Mouse (Mus musculus): ENCODE results near the gene Fam151a.
A peak's percentile ranks its signal among the peaks of the same experiment; 100 is the strongest.

Fam151a gene

DNA sequence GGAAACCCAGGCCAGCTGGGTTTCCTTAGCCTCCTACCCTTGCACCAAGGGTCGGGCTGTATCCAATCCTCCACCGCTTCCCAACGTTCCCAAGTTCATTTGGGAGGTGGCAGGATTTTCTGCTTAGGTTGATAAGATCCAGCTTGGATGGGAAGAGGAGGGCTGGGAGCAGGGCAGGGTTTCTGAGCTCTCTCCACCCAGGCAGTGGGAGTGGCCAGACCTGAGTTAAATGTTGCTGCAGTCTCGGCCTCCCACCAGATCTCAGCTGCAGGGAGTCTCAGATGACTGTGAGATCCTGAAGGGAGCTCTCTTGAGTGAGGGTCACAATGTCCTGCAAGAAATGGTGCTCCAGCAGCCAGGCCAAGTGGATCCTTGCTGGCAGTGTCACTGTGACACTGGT is at the start of gene Fam151a:
Gene Fam151a, plus strand, starts transcription at position 254 of the 400 bp plus-strand sequence.
- no peaks in the 10 kb centered on the region for H3K9me3 ChIP-seq (ENCODE audit: low read length)
- H3K4me1 ChIP-seq (replicated peaks; ENCODE audit: low read depth, low read length) = no peaks in the 10 kb centered on the region

DNA sequence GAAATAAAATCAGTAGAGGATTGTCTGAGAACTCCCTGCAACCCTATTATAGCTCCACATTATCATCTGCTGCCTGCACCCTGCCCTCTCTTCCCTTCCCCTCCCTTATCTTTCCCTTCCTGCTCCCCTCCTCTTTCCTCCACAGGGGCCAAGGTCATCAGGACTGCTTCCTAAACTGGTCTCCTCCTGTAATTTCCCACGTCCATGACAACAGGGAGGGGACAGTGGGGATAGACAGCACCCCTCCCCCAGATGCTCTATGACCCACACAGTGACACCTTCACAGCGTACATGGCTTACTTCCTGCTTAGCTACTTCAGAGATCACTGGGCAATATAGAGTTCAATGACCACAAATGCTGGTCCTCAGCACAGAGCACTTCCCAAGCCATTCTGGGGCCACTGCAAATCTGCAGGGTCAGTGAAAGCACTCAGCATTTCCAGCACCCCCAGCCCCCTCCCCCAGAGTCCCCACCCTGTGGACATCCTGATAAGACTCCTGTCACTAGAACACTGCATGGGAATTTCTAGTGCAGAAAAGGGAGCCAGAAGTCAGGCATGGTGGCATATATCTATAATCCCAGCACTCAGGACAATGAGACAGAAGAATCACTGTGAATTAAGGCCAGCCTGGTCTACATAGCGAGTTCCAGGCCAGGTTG is 44.9 kb upstream of the Fam151a start:
- H3K9me3 ChIP-seq (ENCODE audit: low read length) = no peaks in the 10 kb centered on the region
- H3K27me3 ChIP-seq (ENCODE audit: insufficient read depth, low read length) = peaks cover 15% of the 10 kb centered on the region; the same call in 1 of the 2 replicates
- no peak overlapping the region for H3K4me3 ChIP-seq (replicated peaks; ENCODE audit: low read length)
- no peaks in the 10 kb centered on the region for H3K36me3 ChIP-seq (ENCODE audit: insufficient read depth, low read length)
- TF ChIP-seq NANOG (IDR thresholded peaks at IDR 0.05; ENCODE audit: borderline replicate concordance, low read length) (no peak), POU5F1 (IDR thresholded peaks at IDR 0.05; ENCODE audit: borderline replicate concordance, low read length) (no peak), CTCF (conservative IDR thresholded peaks at IDR 0.05; ENCODE audit: low read length) (no peak)
- H3K4me1 ChIP-seq (replicated peaks; ENCODE audit: low read depth, low read length) = no peaks in the 10 kb centered on the region

More for the DNA sequence above, at the start of gene Fam151a:
- TF ChIP-seq NANOG (IDR thresholded peaks at IDR 0.05; ENCODE audit: borderline replicate concordance, low read length) (no peak), CTCF (conservative IDR thresholded peaks at IDR 0.05; ENCODE audit: low read length) (no peak), POU5F1 (IDR thresholded peaks at IDR 0.05; ENCODE audit: borderline replicate concordance, low read length) (no peak)
- no peaks in the 10 kb centered on the region for H3K36me3 ChIP-seq (ENCODE audit: insufficient read depth, low read length)
- 0 out of 2 replicates have a peak, but pooled peaks cover 5% of the 10 kb centered on the region for H3K27me3 ChIP-seq (ENCODE audit: insufficient read depth, low read length)
- H3K4me3 ChIP-seq (replicated peaks; ENCODE audit: low read length) = no peak within 1 kb of the TSS

DNA sequence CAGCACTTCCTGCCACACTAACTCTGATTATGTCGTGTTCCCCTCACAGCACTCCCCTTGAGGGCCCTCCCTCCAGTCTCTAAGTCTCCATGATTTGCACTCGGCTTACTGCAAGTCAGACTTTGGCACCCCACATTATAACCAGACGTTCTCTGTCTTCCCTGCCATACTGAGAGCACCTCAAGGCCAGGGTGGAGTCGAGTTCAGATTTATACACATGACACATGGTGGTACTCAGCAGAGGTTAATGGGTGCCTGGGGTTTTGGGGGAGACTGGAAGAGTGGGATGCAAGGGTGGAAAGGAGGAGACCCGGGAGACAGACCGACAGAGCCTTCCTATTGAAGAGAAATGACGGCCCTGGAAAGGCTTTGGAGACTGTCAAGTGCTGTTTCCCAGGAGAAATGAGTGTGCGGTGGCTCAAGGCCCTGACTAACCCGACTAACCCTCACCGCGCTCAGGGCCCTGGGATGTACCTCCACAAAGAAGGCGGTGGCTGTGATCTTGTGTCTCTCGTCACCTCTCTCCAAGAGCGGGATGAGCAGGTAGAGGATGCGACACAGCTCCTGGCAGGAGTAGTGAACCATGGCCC is 39.8 kb upstream of the Fam151a start:
- H3K36me3 ChIP-seq (ENCODE audit: insufficient read depth, low read length) = no peaks in the 10 kb centered on the region
- no peak overlapping the region for H3K4me3 ChIP-seq (replicated peaks; ENCODE audit: low read length)
- no peaks in the 10 kb centered on the region for H3K4me1 ChIP-seq (replicated peaks; ENCODE audit: low read depth, low read length)
- 0 out of 2 replicates have a peak, but pooled peaks cover 15% of the 10 kb centered on the region for H3K27me3 ChIP-seq (ENCODE audit: insufficient read depth, low read length)
- no peaks in the 10 kb centered on the region for H3K9me3 ChIP-seq (ENCODE audit: low read length)
- no peak for TF ChIP-seq CTCF (conservative IDR thresholded peaks at IDR 0.05; ENCODE audit: low read length)
- TF ChIP-seq POU5F1 (IDR thresholded peaks at IDR 0.05; ENCODE audit: borderline replicate concordance, low read length) = no peak
- no peak for TF ChIP-seq NANOG (IDR thresholded peaks at IDR 0.05; ENCODE audit: borderline replicate concordance, low read length)

DNA sequence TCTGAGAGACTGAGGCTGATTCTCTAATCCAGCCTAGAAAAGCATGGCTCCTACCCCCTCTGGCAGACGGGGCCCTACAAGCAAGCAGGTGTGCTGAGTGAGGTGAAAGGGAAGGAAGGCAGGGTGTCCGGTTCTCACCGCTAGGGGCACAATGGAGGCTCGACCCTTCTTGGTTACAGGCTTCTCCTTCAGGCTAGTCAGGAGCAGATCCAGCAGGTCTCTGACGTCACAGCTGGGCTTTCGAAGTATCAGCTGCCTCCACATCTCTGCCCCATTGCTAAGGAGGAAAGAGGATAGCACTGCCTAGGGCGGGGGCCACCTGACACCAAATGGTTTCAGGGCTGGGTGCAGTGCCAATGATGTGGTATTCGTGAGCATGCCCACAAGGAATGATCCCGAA is 33.7 kb upstream of the Fam151a start:
- Histone ChIP-seq H3K4me1 (replicated peaks; ENCODE audit: low read depth, low read length) (peaks cover 20% of the 10 kb centered on the region), H3K36me3 (ENCODE audit: insufficient read depth, low read length) (no peaks in the 10 kb centered on the region), H3K4me3 (replicated peaks; ENCODE audit: low read length) (no peak overlapping the region), H3K9me3 (ENCODE audit: low read length) (no peaks in the 10 kb centered on the region), H3K27me3 (ENCODE audit: insufficient read depth, low read length) (peaks cover 31% of the 10 kb centered on the region)
- TF ChIP-seq NANOG (IDR thresholded peaks at IDR 0.05; ENCODE audit: borderline replicate concordance, low read length) (no peak), CTCF (conservative IDR thresholded peaks at IDR 0.05; ENCODE audit: low read length) (peak; percentile 34; the same call in 1 of the 2 replicates)

DNA sequence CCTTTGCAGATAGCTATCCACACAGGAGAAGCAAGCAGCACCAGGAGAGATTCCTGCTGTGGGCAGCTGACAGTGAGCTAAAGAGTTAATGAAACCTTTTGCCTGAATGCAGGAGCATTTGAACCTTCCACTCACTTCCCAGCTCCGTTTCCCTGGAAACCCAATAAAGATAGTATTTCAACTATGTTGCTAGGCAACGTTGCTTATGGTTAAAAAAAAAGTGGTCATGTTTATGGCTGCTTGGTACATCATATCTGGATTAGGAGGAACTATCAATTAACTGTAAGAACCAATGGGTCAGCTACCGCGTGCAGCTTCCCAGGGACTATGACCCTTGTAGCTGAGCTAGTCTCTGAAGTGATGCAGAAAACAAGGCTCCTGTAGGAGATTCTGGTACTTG is 32.9 kb upstream of the Fam151a start:
- no peak for TF ChIP-seq CTCF (conservative IDR thresholded peaks at IDR 0.05; ENCODE audit: low read length)
- TF ChIP-seq NANOG (IDR thresholded peaks at IDR 0.05; ENCODE audit: borderline replicate concordance, low read length) = no peak
- no peak for TF ChIP-seq POU5F1 (IDR thresholded peaks at IDR 0.05; ENCODE audit: borderline replicate concordance, low read length)
- Histone ChIP-seq H3K4me3 (replicated peaks; ENCODE audit: low read length) (no peak overlapping the region), H3K9me3 (ENCODE audit: low read length) (no peaks in the 10 kb centered on the region), H3K4me1 (replicated peaks; ENCODE audit: low read depth, low read length) (peaks cover 28% of the 10 kb centered on the region), H3K36me3 (ENCODE audit: insufficient read depth, low read length) (no peaks in the 10 kb centered on the region), H3K27me3 (ENCODE audit: insufficient read depth, low read length) (peaks cover 31% of the 10 kb centered on the region)

DNA sequence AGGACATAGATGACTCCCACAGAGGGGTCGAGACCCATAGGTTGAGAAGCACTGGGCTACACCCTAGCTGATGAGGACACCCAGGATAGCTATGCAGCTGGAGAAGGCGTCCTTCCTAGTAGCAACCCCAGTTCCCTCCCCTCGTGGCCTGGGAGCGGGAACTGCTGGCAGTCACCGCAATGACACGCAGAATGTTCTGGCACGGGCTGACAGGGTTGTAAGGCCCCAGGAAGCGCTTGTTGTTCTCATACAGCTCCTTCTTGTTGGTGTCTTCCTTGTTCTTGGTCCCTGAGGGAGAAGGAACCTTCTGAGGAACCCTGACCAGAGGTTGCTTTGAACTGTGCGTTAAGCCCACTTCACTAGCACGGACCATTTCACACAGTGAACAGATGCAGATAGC is 29.7 kb upstream of the Fam151a start:
- Histone ChIP-seq H3K9me3 (ENCODE audit: low read length) (no peaks in the 10 kb centered on the region), H3K27me3 (ENCODE audit: insufficient read depth, low read length) (peaks cover 27% of the 10 kb centered on the region), H3K36me3 (ENCODE audit: insufficient read depth, low read length) (no peaks in the 10 kb centered on the region), H3K4me1 (replicated peaks; ENCODE audit: low read depth, low read length) (peaks cover 52% of the 10 kb centered on the region), H3K4me3 (replicated peaks; ENCODE audit: low read length) (no peak overlapping the region)
- TF ChIP-seq CTCF (conservative IDR thresholded peaks at IDR 0.05; ENCODE audit: low read length) (no peak), NANOG (IDR thresholded peaks at IDR 0.05; ENCODE audit: borderline replicate concordance, low read length) (no peak), POU5F1 (IDR thresholded peaks at IDR 0.05; ENCODE audit: borderline replicate concordance, low read length) (no peak)

DNA sequence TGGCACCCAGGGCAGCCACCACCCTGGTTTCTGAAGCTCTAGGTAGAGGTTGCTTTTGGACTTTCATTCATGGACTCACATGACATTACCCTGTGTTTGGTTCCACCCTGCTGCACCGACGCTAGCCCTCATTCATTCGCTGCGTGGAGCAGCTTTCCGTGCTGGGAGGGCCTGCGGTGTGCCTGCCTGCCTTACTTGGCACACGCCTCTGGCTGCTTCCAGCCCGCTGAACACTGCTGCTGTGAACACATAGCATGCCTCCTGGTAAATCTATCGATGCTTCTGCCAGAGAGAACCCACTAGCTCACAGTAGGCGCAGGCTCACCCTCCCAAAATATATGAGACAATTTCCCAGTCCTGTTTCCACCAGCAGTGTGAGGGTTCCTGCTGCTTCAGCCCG is 29.3 kb upstream of the Fam151a start:
- Histone ChIP-seq H3K9me3 (ENCODE audit: low read length) (no peaks in the 10 kb centered on the region), H3K27me3 (ENCODE audit: insufficient read depth, low read length) (peaks cover 27% of the 10 kb centered on the region)

DNA sequence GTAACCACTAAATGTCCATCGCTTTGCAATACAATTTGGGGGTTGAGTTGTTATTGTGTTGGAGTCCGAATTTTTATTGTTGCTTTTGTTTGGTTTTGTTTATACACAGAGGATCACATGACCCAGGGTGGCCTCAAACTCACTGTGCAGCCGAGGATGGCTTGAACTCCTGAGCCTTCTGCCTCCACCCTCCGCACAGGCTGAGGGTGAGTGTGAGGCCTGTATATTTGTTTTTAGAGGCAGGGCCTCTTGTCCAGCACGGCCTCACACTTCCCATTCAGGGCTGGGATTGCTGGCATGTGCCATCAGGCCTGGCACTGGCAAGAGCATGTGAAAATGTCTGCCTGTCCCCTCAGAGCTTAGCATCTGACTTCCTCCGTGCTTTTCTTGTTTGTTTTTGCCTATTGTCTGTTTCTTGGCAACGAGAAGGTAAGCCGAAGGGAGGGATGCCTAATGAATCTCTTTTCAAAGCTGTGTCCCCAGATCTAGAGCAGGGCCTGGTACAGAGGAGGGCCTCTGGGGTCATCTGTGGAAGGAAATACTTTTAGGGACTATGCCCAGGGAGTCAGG is 28.5 kb upstream of the Fam151a start:
- TF ChIP-seq POU5F1 (IDR thresholded peaks at IDR 0.05; ENCODE audit: borderline replicate concordance, low read length) (no peak), NANOG (IDR thresholded peaks at IDR 0.05; ENCODE audit: borderline replicate concordance, low read length) (no peak), CTCF (conservative IDR thresholded peaks at IDR 0.05; ENCODE audit: low read length) (no peak)
- peaks cover 45% of the 10 kb centered on the region for H3K4me1 ChIP-seq (replicated peaks; ENCODE audit: low read depth, low read length)
- H3K27me3 ChIP-seq (ENCODE audit: insufficient read depth, low read length) = peaks cover 27% of the 10 kb centered on the region
- H3K36me3 ChIP-seq (ENCODE audit: insufficient read depth, low read length) = no peaks in the 10 kb centered on the region
- H3K4me3 ChIP-seq (replicated peaks; ENCODE audit: low read length) = no peak overlapping the region
- no peaks in the 10 kb centered on the region for H3K9me3 ChIP-seq (ENCODE audit: low read length)

More for the DNA sequence above, 29.3 kb upstream of the Fam151a start:
- Histone ChIP-seq H3K4me1 (replicated peaks; ENCODE audit: low read depth, low read length) (peaks cover 52% of the 10 kb centered on the region), H3K4me3 (replicated peaks; ENCODE audit: low read length) (0 out of 2 replicates have a peak overlapping the region, but pooled peaks have one; percentile 5), H3K36me3 (ENCODE audit: insufficient read depth, low read length) (no peaks in the 10 kb centered on the region)
- no peak for TF ChIP-seq CTCF (conservative IDR thresholded peaks at IDR 0.05; ENCODE audit: low read length)
- TF ChIP-seq NANOG (IDR thresholded peaks at IDR 0.05; ENCODE audit: borderline replicate concordance, low read length) = no peak
- no peak for TF ChIP-seq POU5F1 (IDR thresholded peaks at IDR 0.05; ENCODE audit: borderline replicate concordance, low read length)
